Mouse (Mus musculus) right cerebral cortex, postnatal 14 days (tissue): Measurements from ENCODE around the gene Mllt11.
A peak's percentile ranks its signal among the peaks of the same experiment; 100 is the strongest.

Experiments used
- DNase-seq: peaks from one replicate; pipeline ENCODE4 v3.0.0; 2022

The Mllt11 gene

GRCm38 (mm10) chr3:95231298-95232221 is at the start of gene Mllt11:
TSS of gene Mllt11 (minus strand) at chr3:95232171.
- DNase-seq, result no peak

GRCm38 (mm10) chr3:95281216-95282126 is 49.5 kb upstream of the Mllt11 start, which contains the start of the genes Mindy1 and Prune1:
TSS of gene Mindy1 (plus strand) at chr3:95281345.
TSS of gene Prune1 (minus strand) at chr3:95282076.
- peak; percentile 99 for DNase-seq

DNA sequence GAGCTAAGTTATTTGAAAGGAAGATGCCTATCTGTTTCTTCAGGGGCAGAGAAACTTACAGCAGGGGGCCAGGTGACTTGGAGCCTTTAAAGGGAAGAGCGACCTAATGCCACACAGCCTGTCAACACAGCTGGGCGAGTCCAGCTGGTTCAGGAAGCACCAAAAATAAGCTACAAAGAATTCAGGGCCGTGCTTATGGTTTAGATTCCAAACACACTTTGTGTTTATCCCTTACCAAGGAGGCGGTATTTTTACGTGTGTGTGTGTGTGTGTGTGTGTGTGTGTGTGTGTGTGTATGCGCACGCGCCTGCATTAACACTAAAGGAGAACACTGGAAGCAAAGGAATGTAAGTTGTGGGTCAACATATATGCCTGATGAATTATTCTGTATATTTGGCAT is 48.8 kb upstream of the Mllt11 start:
- no peak for DNase-seq

DNA sequence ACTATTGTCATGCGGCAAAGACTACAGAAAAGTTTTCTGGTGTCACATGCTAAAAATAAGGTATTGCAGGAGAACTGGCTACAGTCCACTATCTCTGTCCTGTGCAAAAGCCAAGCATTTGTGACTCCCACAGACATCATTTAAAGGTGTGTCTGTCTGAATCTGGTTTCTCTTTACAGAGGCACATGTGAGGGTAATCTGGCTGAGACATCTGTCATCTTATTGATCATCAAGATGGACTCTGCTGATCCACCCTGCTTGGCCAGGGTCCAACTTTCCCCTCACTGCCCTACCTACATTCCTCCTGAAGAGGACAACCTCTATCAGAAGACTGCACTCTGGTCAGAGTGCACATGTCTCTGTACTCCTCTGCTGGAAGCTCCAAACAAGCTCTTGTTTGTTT is 45.2 kb upstream of the Mllt11 start:
- no peak for DNase-seq

DNA sequence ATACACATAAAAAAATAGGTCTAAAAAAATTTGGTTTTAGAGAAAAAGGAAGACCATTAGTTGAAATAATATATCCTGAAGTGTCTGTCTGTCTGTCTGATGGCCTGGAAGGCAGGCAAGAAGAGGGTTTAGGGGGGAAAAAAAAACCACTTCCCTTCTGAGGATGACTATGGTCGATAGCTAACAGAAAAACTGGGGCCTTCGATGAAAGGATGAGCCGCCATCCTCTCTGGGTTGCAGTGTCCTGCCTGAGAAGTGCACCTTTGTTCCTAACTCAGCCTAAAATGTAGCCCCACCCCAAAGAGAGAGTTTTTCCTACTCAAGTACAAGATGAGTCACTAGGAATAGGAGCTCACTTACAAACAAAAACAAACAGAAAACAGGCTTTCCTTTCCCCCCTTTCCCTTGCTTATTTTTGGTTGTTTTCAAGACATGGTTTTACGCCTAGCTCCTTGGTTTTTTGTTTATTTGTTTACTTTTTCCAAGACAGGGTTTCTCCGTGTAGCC is 44.5 kb upstream of the Mllt11 start:
- DNase-seq, result no peak

DNA sequence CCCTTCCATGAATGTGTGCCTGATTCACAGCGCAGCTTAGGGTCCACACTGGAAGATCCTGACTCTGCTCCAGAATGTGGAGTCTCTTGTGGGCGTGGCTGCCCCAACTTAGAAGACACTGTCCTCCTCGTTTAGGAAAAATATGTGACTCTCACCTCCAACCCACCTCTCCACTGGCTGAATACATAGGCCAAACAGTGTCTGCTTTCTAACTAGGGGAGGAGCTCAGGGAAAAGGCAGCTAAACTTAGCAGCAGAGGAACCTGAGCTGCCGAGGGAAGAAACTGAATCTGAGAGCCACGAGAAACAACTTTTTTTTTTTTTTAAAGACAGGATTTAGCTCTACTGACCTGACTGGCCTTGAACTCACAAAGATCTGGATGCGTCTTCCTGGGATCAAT is 43.2 kb upstream of the Mllt11 start:
- DNase-seq, result no peak

DNA sequence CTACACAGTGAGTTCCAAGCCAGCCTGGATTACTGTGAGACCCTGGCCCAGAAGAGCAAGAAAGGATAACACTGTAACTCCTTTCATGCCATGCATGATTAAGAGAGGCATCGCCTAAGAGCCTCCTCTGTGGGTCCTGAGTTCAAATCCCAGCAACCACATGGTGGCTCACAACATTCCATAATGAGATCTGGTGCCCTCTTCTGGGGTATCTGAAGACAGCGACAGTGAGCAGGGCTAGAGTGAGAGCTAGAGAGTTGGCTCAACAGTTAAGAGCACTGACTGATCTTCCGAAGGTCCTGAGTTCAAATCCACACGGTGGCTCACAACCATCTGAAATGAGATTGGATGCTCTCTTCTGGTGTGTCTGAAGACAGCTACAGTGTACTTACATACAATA is 42.5 kb upstream of the Mllt11 start:
- DNase-seq, result no peak

DNA sequence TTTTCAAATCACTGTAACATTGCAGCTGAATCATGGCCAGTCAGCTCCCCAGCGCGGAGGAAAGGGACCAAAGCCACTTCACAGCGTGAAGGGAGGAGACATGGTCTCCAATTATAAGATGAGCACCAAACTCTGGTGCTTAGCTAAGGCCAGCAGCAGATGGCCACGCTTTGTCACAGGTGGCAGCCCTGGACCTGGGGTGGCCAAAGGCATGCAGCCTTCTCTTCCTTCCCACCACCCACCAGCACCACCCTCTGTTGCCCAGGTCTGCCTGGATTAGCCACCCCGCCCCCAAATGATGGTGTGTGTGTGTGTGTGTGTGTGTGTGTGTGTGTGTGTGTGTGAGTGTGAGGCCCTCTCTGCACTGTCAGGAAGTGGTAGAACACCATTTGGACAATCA is 41.5 kb upstream of the Mllt11 start:
- DNase-seq, result no peak

GRCm38 (mm10) chr3:95270766-95271364 is 38.9 kb upstream of the Mllt11 start:
- DNase-seq, result no peak

- no peak for DNase-seq
These were observed 37.8 kb upstream of the Mllt11 start for GRCm38 (mm10) chr3:95269789-95270188.

DNA sequence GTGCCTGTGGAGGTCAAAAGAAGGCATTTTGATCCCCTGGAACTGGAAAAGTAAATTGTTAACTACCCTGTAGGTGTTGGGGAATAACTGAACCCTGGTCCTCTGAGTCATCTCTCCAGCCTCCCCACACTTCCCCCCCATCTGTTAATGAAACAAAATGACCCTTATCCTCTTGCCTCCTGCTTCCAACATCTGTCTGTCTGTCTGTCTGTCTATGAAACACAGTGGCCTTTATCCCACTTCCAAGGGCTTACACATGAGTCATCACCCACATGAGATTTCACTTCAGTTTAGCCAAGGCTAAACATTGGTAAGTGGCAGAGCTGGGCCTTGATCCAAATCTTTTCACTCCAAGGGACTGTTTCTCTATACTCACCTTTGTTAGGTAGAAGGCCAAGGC is 35.9 kb upstream of the Mllt11 start:
- no peak for DNase-seq

DNA sequence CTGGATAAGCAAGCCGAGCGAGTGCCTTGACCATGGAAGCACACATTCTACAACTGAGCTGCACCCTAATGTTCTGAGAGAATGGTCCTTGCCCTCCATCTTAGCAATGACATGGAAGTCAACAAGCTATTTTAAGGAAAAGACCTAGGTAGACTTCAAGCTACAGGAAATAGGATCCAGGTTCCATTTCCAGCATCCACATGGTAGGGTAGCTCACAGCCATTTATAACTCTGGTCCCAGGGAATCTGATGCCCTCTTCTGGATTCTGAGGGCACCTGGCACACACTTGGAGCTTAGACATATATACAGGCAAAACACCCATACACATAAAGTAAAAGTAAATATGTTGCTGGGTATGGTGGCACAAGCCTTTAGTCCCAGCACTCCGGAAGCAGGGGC is 34.1 kb upstream of the Mllt11 start:
- no peak for DNase-seq

- no peak for DNase-seq
These were observed 32.8 kb upstream of the Mllt11 start for GRCm38 (mm10) chr3:95264724-95265123.

- peak; percentile 80 for DNase-seq
These were observed 31.2 kb upstream of the Mllt11 start for GRCm38 (mm10) chr3:95263089-95263739.

DNA sequence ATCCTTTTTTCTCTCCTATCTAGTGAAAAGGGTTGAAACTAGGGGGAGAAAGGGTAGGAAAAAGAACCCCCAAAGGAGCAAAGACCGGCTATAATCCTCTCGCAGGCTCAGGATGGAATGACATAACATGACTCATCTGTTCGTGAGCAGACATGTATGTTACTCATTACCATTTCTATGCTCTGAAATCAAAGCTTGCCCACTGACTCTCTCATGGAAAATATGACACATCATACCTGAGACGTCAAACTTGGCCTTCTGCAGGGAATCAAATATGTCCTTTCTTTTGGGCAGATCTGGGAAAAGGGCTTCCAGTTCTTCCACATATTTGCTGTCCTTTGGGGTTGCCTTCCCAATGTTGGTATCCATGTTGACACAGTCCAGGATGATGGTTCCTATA is 30.0 kb upstream of the Mllt11 start:
- no peak for DNase-seq

GRCm38 (mm10) chr3:95256931-95257330 is 25.0 kb upstream of the Mllt11 start:
- DNase-seq, result no peak

DNA sequence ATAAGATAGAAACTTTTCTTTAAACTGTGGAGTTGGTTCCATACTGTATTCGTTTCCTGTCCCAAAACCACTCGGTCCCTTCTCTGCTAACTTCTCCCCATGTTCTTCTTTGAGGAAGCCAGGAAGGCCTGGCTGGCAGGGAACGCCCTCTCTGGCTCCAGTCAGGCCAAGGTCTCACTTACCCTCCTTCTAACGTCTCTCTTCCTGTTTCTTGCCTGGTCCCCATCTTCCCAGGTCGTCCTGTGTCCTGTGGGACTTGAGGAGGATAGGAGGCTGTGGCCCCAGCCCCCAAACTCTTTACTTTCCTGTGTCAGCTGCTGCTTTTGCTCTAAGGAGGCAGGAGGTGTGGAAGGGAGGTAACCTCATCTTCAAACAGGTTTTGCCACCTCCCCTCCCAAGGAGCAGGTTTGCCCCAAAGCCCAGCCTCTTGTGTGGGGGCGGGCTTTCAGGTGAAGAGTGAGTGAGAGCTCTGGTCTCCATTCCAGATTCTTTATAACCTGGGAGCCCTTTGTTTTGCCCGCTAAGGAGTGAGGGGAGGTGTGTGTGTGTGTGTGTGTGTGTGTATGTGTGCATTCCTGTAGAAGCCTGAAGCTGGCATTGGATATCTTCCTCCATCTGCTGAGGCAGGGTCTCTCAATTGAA is 18.9 kb upstream of the Mllt11 start, which contains the start of gene Bnipl:
Bnipl (minus strand) TSS at position 411 of the 642 bp plus-strand sequence.
- no peak for DNase-seq

DNA sequence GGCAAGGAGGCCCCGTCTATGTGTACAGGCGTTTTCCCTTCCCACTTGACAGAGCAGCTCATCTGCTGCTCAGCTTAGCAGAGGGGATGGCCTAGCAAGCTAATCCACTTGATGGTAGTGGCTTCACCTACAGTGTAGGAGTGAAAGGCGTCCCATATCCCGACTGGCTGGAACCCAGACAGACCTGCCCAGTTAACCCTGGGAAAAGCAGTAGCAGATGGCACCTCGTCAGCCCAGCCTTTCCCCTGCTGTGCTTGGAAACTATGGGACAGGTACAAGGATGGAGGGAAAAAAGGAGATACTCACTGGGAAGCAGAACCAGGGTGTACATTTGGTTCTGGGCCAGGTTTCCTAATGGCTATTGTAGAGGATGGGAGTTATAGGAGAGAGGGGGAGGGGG is 18.4 kb upstream of the Mllt11 start:
- no peak for DNase-seq

DNA sequence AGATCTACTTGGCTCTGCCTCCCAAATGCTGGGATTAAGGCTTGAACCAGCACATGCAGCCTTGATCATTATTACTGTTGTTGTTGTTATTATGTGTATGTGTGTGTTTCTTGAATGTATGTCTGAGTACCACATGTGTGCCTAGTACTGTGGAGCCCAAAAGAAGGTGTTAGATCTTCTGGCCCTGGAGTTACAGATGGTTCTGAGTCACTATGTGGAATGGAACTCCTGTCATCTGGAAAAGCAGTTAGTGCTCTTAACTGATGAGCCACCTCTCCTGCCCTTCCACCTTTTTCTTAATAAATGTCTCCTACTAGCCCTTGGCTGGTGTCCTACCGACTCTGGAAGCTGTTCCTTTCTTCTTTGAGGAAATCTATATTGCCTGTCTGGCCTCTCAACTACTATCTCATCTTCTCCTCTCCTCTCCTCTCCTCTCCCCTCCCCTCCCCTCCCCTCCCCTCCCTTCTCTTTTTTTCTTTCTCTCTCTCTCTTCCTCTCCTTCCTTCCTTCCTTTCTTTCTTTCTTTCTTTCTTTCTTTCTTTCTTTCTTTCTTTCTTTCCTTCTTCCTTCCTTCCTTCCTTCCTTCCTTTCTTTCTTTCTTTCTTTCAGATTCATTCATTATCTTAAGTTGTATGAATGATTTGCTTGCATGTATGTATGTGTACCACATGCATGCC is 15.8 kb upstream of the Mllt11 start:
- no peak for DNase-seq

GRCm38 (mm10) chr3:95246465-95247231 is 14.7 kb upstream of the Mllt11 start:
- no peak for DNase-seq
